Mouse (Mus musculus) small intestine, adult 2 months (tissue): ENCODE data around the gene Fndc1. TPM values are rescaled to one million over a fixed set of nuclear protein-coding genes. Genes with fewer than 3 reads are reported as not detected.

Experiments used
- H3K27ac ChIP-seq: fragments of 200-500 bp; 2 replicates; pipeline ENCODE4 v1.5.1; 2012; ENCODE audit warnings: low read depth, low read length, control low read depth, inconsistent platforms; ENCODE audit not compliant: insufficient read depth
- H3K27me3 ChIP-seq: fragments of 200-500 bp; 2 replicates; pipeline ENCODE4 v1.6.1; 2012; ENCODE audit warnings: mild to moderate bottlenecking, moderate library complexity, low read length, inconsistent platforms; ENCODE audit not compliant: control insufficient read depth, insufficient read depth
- H3K36me3 ChIP-seq: fragments of 200-500 bp; 2 replicates; pipeline ENCODE4 v1.6.1; 2012; ENCODE audit warnings: mild to moderate bottlenecking, low read length, control low read depth, inconsistent platforms; ENCODE audit not compliant: control insufficient read depth, insufficient read depth
- H3K4me1 ChIP-seq: fragments of 200-500 bp; 2 replicates; pipeline ENCODE4 v1.6.1; 2012; ENCODE audit warnings: low read length, inconsistent platforms, mixed read lengths; ENCODE audit not compliant: control insufficient read depth, insufficient read depth, insufficient read length
- H3K4me3 ChIP-seq: fragments of 200-500 bp; 2 replicates; pipeline ENCODE4 v1.5.1; 2012; ENCODE audit warnings: low read depth, mild to moderate bottlenecking, control low read depth, inconsistent platforms, low read length, moderate library complexity
- CTCF ChIP-seq: fragments of 200-500 bp; IDR thresholded peaks from 2 replicates; pipeline ENCODE4 v1.5.1; 2012; ENCODE audit warnings: low read depth, mild to moderate bottlenecking, control low read depth, inconsistent platforms, low read length, moderate library complexity, mixed read lengths; ENCODE audit not compliant: insufficient replicate concordance, insufficient read length; ENCODE audit errors: extremely low read depth
- POLR2A ChIP-seq: fragments of 200-500 bp; IDR thresholded peaks from 2 replicates; pipeline ENCODE4 v1.6.1; 2012; ENCODE audit warnings: low read depth, mild to moderate bottlenecking, control low read depth, inconsistent platforms, low read length, moderate library complexity
- WGBS: fragments of 180-500 bp; shearing (Covaris S2); methylation state at CpG from one replicate; pipeline ENCODE4 v1.1.7; 2018; 5-methylcytosine and 5-hydroxymethylcytosine counted together
- polyA plus RNA-seq: library from polyadenylated mRNA; depleted of rRNA; stranded (reverse); fragments of >200 nt; gene quantifications from 2 replicates; pipeline ENCODE4 v1.2.3, GENCODE M21; 2012

Fndc1 gene
- polyA plus RNA-seq, 1 experiment = 4.8 TPM

GRCm38 (mm10) chr17:7869114-7869513 is 42.0 kb upstream of the Fndc1 start:
- no peaks in the 10 kb centered on the region for H3K4me1 ChIP-seq
- H3K4me3 ChIP-seq = no peak overlapping the region
- TF ChIP-seq CTCF = no peak
- TF ChIP-seq POLR2A = no peak
- WGBS = 67% methylated on average over 7 of the region's 7 CpGs
- H3K27ac ChIP-seq = no peak overlapping the region
- no peaks in the 10 kb centered on the region for H3K36me3 ChIP-seq
- no peaks in the 10 kb centered on the region for H3K27me3 ChIP-seq

GRCm38 (mm10) chr17:7868631-7869030 is 41.5 kb upstream of the Fndc1 start:
- H3K4me1 ChIP-seq = no peaks in the 10 kb centered on the region
- TF ChIP-seq POLR2A (no peak), CTCF (peak; percentile 74; the same call in 1 of the 2 replicates)
- WGBS = 8% methylated on average over 4 of the region's 4 CpGs
- H3K27me3 ChIP-seq = no peaks in the 10 kb centered on the region
- H3K27ac ChIP-seq = no peak overlapping the region
- no peak overlapping the region for H3K4me3 ChIP-seq
- no peaks in the 10 kb centered on the region for H3K36me3 ChIP-seq

- 19% methylated on average over 7 of the region's 7 CpGs for whole genome bisulfite sequencing
- H3K27ac ChIP-seq = no peak overlapping the region
- no peak for TF ChIP-seq POLR2A
- peak; percentile 39; the same call in 1 of the 2 replicates for TF ChIP-seq CTCF
These were observed 37.6 kb upstream of the Fndc1 start for GRCm38 (mm10) chr17:7864740-7865139.

GRCm38 (mm10) chr17:7863745-7864144 is 36.6 kb upstream of the Fndc1 start:
- no peaks in the 10 kb centered on the region; the same call in 1 of the 2 replicates for H3K4me1 ChIP-seq
- H3K27ac ChIP-seq = no peak overlapping the region
- no peaks in the 10 kb centered on the region for H3K27me3 ChIP-seq
- no peaks in the 10 kb centered on the region for H3K36me3 ChIP-seq
- 22% methylated on average over 4 of the region's 4 CpGs for WGBS
- peak; percentile 97 for TF ChIP-seq CTCF
- no peak for TF ChIP-seq POLR2A
- H3K4me3 ChIP-seq = no peak overlapping the region

More at GRCm38 (mm10) chr17:7864740-7865139, 37.6 kb upstream of the Fndc1 start:
- H3K36me3 ChIP-seq = no peaks in the 10 kb centered on the region
- H3K27me3 ChIP-seq = no peaks in the 10 kb centered on the region
- H3K4me3 ChIP-seq = no peak overlapping the region
- H3K4me1 ChIP-seq = no peaks in the 10 kb centered on the region; the same call in 1 of the 2 replicates

- Histone ChIP-seq H3K27ac (no peak overlapping the region), H3K36me3 (no peaks in the 10 kb centered on the region), H3K4me3 (no peak overlapping the region), H3K4me1 (no peaks in the 10 kb centered on the region; the same call in 1 of the 2 replicates), H3K27me3 (no peaks in the 10 kb centered on the region)
- WGBS = 44% methylated on average over 8 of the region's 8 CpGs
- TF ChIP-seq CTCF = no peak
These were observed 33.8 kb upstream of the Fndc1 start for GRCm38 (mm10) chr17:7860845-7861360.

GRCm38 (mm10) chr17:7857658-7858057 is 30.6 kb upstream of the Fndc1 start:
- H3K4me1 ChIP-seq = no peaks in the 10 kb centered on the region
- 70% methylated on average over 6 of the region's 6 CpGs for WGBS

GRCm38 (mm10) chr17:7855851-7856250 is 28.7 kb upstream of the Fndc1 start:
- WGBS = 47% methylated on average over 8 of the region's 8 CpGs
- Histone ChIP-seq H3K27me3 (no peaks in the 10 kb centered on the region), H3K27ac (no peak overlapping the region), H3K4me1 (peaks cover 4% of the 10 kb centered on the region; the same call in 1 of the 2 replicates), H3K36me3 (no peaks in the 10 kb centered on the region), H3K4me3 (no peak overlapping the region)
- no peak for TF ChIP-seq POLR2A
- no peak for TF ChIP-seq CTCF

More at GRCm38 (mm10) chr17:7857658-7858057, 30.6 kb upstream of the Fndc1 start:
- Histone ChIP-seq H3K27ac (no peak overlapping the region), H3K36me3 (no peaks in the 10 kb centered on the region), H3K4me3 (no peak overlapping the region), H3K27me3 (no peaks in the 10 kb centered on the region)
- TF ChIP-seq POLR2A (no peak), CTCF (no peak)
